ENCODE assay signal across 8 mouse cellular contexts in genomic region chr8:8690146-8691092, GRCm38 (mm10). TPM values are rescaled to one million over a fixed set of nuclear protein-coding genes. Genes with fewer than 3 reads are reported as not detected.
DNase-seq lines count a peak whose midpoint lies in the region; ATAC-seq and TF ChIP-seq lines count a peak whose summit lies in the region.

Gene Arglu1 (minus strand): TSS chr8:8690521.

- H3K4me3 ChIP-seq in hindbrain, embryonic 10.5 days = peak within 1 kb of the TSS; percentile 90
- H3K4me3 ChIP-seq in lung, postnatal 0 days (ENCODE audit: low read depth, low read length) = peak within 1 kb of the TSS; percentile 96

- no peak for TF ChIP-seq EP300 in lung, postnatal 0 days (IDR thresholded peaks at IDR 0.05)

- no peaks in the 10 kb centered on the region for H3K36me3 ChIP-seq in hindbrain, embryonic 10.5 days
- no peaks in the 10 kb centered on the region for H3K36me3 ChIP-seq in lung, postnatal 0 days (ENCODE audit: insufficient read depth, low read length)

- no peaks in the 10 kb centered on the region for H3K27me3 ChIP-seq in hindbrain, embryonic 10.5 days (ENCODE audit: insufficient read depth, poor library complexity, severe bottlenecking)
- H3K27me3 ChIP-seq in lung, postnatal 0 days (replicated peaks; ENCODE audit: insufficient read depth, low read length) = no peaks in the 10 kb centered on the region

- under 1% methylated on average over 81 of the region's 81 CpGs for WGBS in hindbrain, embryonic 10.5 days
- WGBS in lung, postnatal 0 days = 4% methylated on average over 54 of the region's 81 CpGs

- peak; percentile 49 for DNase-seq in MEL-GATA-1-ER (ENCODE audit: extremely low read depth, low read depth)
- DNase-seq in cerebellum, adult 8-10 months = peak; percentile 97
- peak; percentile 95 for DNase-seq in hindbrain, embryonic 10.5 days (ENCODE audit: low spot score)
- DNase-seq in layer of hippocampus, adult 9-11 months = peak; percentile 96
- peak; percentile 97 for DNase-seq in lung, postnatal 0 days (ENCODE audit: low spot score)
- peak; percentile 94 for DNase-seq in ovary, postnatal 14 days (ENCODE audit: low spot score)
- DNase-seq in thymus, postnatal 14 days = peak; percentile 98

- peak within 1 kb of the TSS; percentile 99 for H3K9ac ChIP-seq in lung, postnatal 0 days (replicated peaks; ENCODE audit: low read depth)

- H3K4me2 ChIP-seq in lung, postnatal 0 days (replicated peaks; ENCODE audit: low read depth, low read length) = peak within 1 kb of the TSS; percentile 85

- no peak for TF ChIP-seq CTCF in lung, postnatal 0 days (IDR thresholded peaks at IDR 0.05)

- no peaks in the 10 kb centered on the region for H3K9me3 ChIP-seq in hindbrain, embryonic 10.5 days
- H3K9me3 ChIP-seq in lung, postnatal 0 days (ENCODE audit: low read length) = no peaks in the 10 kb centered on the region

- H3K27ac ChIP-seq in hindbrain, embryonic 10.5 days = peak within 1 kb of the TSS; percentile 100
- peak within 1 kb of the TSS; percentile 98 for H3K27ac ChIP-seq in lung, postnatal 0 days (ENCODE audit: low read length)

- H3K4me1 ChIP-seq in hindbrain, embryonic 10.5 days (replicated peaks) = peaks cover 41% of the 10 kb centered on the region
- peaks cover 15% of the 10 kb centered on the region; the same call in 1 of the 2 replicates for H3K4me1 ChIP-seq in lung, postnatal 0 days (ENCODE audit: insufficient read depth, low read depth, low read length)

- ATAC-seq in frontal cortex, adult (ENCODE audit: low TSS enrichment) = peak; percentile 94
- peak; percentile 97 for ATAC-seq in lung, postnatal 0 days

RNA-seq across cellular contexts. Expression of gene Arglu1, which starts in this region (rescaled TPM):
- polyA plus RNA-seq in hindbrain, embryonic 10.5 days (2016; fragmentation: Nextera tagmentation; extraction: Ambion mirVana) = 145 and 165 TPM in 2 replicates
- polyA plus RNA-seq in lung, postnatal 0 days (2015; fragmentation: Nextera tagmentation; extraction: Ambion mirVana) = 126 and 139 TPM in 2 replicates

Comparison
In these comparisons a context has a peak if more than half of its experiments do, and no peak if none do; other contexts are left out.
1. Peak in every context shown above with its lines: DNase-seq, ATAC-seq, H3K4me3 ChIP-seq and H3K27ac ChIP-seq.